Mouse (Mus musculus) liver, adult 2 months (tissue): ENCODE measurements around the gene Cdc25b.

Experiments used
- CTCF ChIP-seq: fragments of 200-500 bp; IDR thresholded peaks from 2 replicates; pipeline ENCODE4 v1.5.1; 2011; ENCODE audit warnings: low read depth, low read length, control low read depth
- POLR2A ChIP-seq: fragments of 200-500 bp; IDR thresholded peaks from 2 replicates; pipeline ENCODE4 v1.6.1; 2011; ENCODE audit warnings: low read length, control low read depth; ENCODE audit not compliant: insufficient read depth; ENCODE audit errors: extremely low read depth

- 0 out of 2 replicates have a peak, but pooled peaks have one; percentile 43 for TF ChIP-seq POLR2A
- TF ChIP-seq CTCF = peak; percentile 68
Measured at GRCm38 (mm10) chr2:131179990-131180587, 6.7 kb upstream of the Cdc25b start, which contains the start of gene Cenpb.
